Mouse (Mus musculus) heart, embryonic 11.5 days (tissue): Measurements from ENCODE around the gene Fis1. TPM values are rescaled to one million over a fixed set of nuclear protein-coding genes. Genes with fewer than 3 reads are reported as not detected.
A peak's percentile ranks its signal among the peaks of the same experiment; 100 is the strongest.

Source experiments
- ATAC-seq: fragments of 200-750 bp; cut with Nextera tagmentation; replicated peaks from 2 replicates; pipeline ENCODE4 v1.8.0; 2017; ENCODE audit warnings: moderate library complexity; ENCODE audit not compliant: insufficient number of reproducible peaks, low FRiP score, low TSS enrichment
- H3K27ac ChIP-seq: fragments of 300-500 bp; sonication (generic); 2 replicates; pipeline ENCODE4 v1.5.1; 2014; ENCODE audit warnings: mild to moderate bottlenecking, low read depth, low read length
- H3K27me3 ChIP-seq: fragments of 300-500 bp; sonication (generic); 2 replicates; pipeline ENCODE4 v1.6.1; 2014; ENCODE audit warnings: mild to moderate bottlenecking, low read length, mixed read lengths; ENCODE audit not compliant: control insufficient read depth, insufficient read depth
- H3K36me3 ChIP-seq: fragments of 300-500 bp; sonication (generic); 2 replicates; pipeline ENCODE4 v1.6.1; 2014; ENCODE audit warnings: mild to moderate bottlenecking, low read length, moderate library complexity, mixed read lengths; ENCODE audit not compliant: control insufficient read depth, insufficient read depth
- H3K4me1 ChIP-seq: fragments of 300-500 bp; sonication (generic); 2 replicates; pipeline ENCODE4 v1.6.1; 2014; ENCODE audit warnings: low read length; ENCODE audit not compliant: control insufficient read depth, insufficient read depth
- H3K4me2 ChIP-seq: fragments of 300-500 bp; sonication (generic); 2 replicates; pipeline ENCODE4 v1.6.1; 2014; ENCODE audit warnings: mild to moderate bottlenecking, moderate library complexity
- H3K4me3 ChIP-seq: fragments of 300-500 bp; sonication (generic); 2 replicates; pipeline ENCODE4 v1.5.1; 2014; ENCODE audit warnings: low read depth, low read length
- H3K9ac ChIP-seq: fragments of 300-500 bp; sonication (generic); 2 replicates; pipeline ENCODE4 v1.6.1; 2014; ENCODE audit warnings: mild to moderate bottlenecking, low read depth, low read length, moderate library complexity
- H3K9me3 ChIP-seq: fragments of 300-500 bp; sonication (generic); replicated peaks from 2 replicates; pipeline ENCODE4 v1.6.1; 2016; ENCODE audit warnings: low read length; ENCODE audit not compliant: control insufficient read depth
- WGBS: fragments of 180-500 bp; shearing (Covaris S2); extraction: QIAGEN DNeasy Blood & Tissue Kit; methylation state at CpG from one replicate; pipeline ENCODE4 v1.1.7; 2014; ENCODE audit not compliant: insufficient replicate concordance; 5-methylcytosine and 5-hydroxymethylcytosine counted together
- microRNA counts: library from miRNA; unstranded; fragments of <30 nt; microRNA quantifications from one replicate; lab custom pipeline; 2015
- microRNA-seq: library from miRNA; unstranded; fragments of <30 nt; microRNA quantifications from one replicate; pipeline ENCODE4, GENCODE M21; 2016; ENCODE audit warnings: borderline number of aligned reads
- polyA plus RNA-seq: library from polyadenylated mRNA; unstranded; fragments of >200 nt; fragmentation: Nextera tagmentation; extraction: Ambion mirVana; gene quantifications from 2 replicates; pipeline ENCODE4 v1.2.1, GENCODE M21; 2014

Fis1 gene
- polyA plus RNA-seq, 1 experiment from 2014 or later, result 286 TPM

DNA sequence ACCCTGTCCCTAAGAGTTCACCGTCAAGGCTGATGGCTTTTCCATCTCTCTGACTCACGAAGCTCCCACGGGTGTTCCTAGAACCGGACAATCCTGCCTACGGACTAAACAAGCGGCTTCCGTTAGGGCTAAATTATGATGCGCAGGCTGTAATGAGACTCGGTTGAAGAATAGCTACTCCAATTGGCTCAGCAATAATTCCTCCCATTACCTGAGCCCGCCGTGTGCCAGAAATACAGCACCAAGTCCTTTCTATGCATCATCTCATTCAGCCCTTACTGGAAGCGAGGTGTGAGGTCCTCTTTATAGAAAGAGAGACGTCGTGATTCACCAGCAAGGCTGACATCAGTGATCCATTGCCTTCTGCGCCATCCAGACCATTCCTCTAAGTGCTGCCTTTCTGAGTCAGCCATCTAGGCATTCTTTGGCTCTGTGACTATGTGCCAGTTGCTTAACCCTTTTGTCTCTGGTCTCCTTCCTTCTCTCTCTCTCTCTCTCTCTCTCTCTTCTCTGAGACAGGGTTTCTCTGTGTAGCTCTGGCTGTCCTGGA, 59.4 kb downstream of the Fis1 start:
- Histone ChIP-seq H3K9me3 (no peaks in the 10 kb centered on the region; the same call in 1 of the 2 replicates), H3K4me3 (no peak overlapping the region), H3K9ac (no peak overlapping the region), H3K4me2 (no peak overlapping the region), H3K4me1 (no peaks in the 10 kb centered on the region), H3K36me3 (no peaks in the 10 kb centered on the region), H3K27ac (no peak overlapping the region), H3K27me3 (peaks cover 4% of the 10 kb centered on the region; the same call in 1 of the 2 replicates)
- WGBS, result 76% methylated on average over 15 of the region's 15 CpGs
- no peak for ATAC-seq

MicroRNAs within 50 kb of the gene (microRNA counts, 519-probe panel; counts per million panel counts)
- 32.2 counts per million for microRNA mmu-miR-702 (lab: Ali Mortazavi, UCI)

Small RNAs within 50 kb of the gene (microRNA-seq; reads per million reads assigned to microRNA genes)
- 31.8 reads per million, percentile 54 among the genes with 10 or more reads in this experiment for gene Mir702

Other genes with a start within 250 kb of the Fis1 start
- 13.3 and 16.3 TPM in 2 replicates for gene Col26a1, start 70.1 kb upstream of the Fis1 start, polyA plus RNA-seq
- 41.4 and 45.5 TPM in 2 replicates for gene Ift22, start 45.1 kb upstream of the Fis1 start, polyA plus RNA-seq
- gene Cldn15, start 13.3 kb downstream of the Fis1 start, polyA plus RNA-seq, result 1.3 and 1.9 TPM in 2 replicates
- 33.0 and 36.4 TPM in 2 replicates for gene Plod3, start 33.7 kb downstream of the Fis1 start, polyA plus RNA-seq
- 92.4 and 92.9 TPM in 2 replicates for gene Znhit1, start 34.7 kb downstream of the Fis1 start, polyA plus RNA-seq
- gene Vgf, start 73.1 kb downstream of the Fis1 start, polyA plus RNA-seq, result 0.20 TPM in 1 of 2 replicates, not detected in the other
- 131 and 145 TPM in 2 replicates for gene Ap1s1, start 92.9 kb downstream of the Fis1 start, polyA plus RNA-seq
- gene Serpine1, start 119.0 kb downstream of the Fis1 start, polyA plus RNA-seq, result 0.52 and 0.97 TPM in 2 replicates
- gene Trim56, start 162.9 kb downstream of the Fis1 start, polyA plus RNA-seq, result 5.8 and 9.4 TPM in 2 replicates
- not detected in 2 replicates for gene Muc3, start 196.0 kb downstream of the Fis1 start, polyA plus RNA-seq